Mouse (Mus musculus): ENCODE data around the gene Slc25a39.
"Not testable (repeated sequence)": the region's sequence is repeated elsewhere in the genome, so short reads cannot be mapped to it uniquely, and the experiment has no call there.

Gene Slc25a39

GRCm38 (mm10) chr11:102398007-102398825 lies 9.5 kb downstream of the Slc25a39 start:
- 0 out of 2 replicates have a peak, but pooled peaks have one; percentile 27 for ATAC-seq (ENCODE audit: insufficient number of reproducible peaks, low FRiP score, low TSS enrichment)

GRCm38 (mm10) chr11:102396671-102397141 lies 11.0 kb downstream of the Slc25a39 start:
- no peak for ATAC-seq (ENCODE audit: insufficient number of reproducible peaks, low FRiP score, low TSS enrichment)

- ATAC-seq (ENCODE audit: insufficient number of reproducible peaks, low FRiP score, low TSS enrichment), result no peak
These were observed 11.5 kb downstream of the Slc25a39 start for GRCm38 (mm10) chr11:102396263-102396662.

GRCm38 (mm10) chr11:102395250-102395649 lies 12.5 kb downstream of the Slc25a39 start:
- ATAC-seq (ENCODE audit: insufficient number of reproducible peaks, low FRiP score, low TSS enrichment), result no peak

- ATAC-seq (ENCODE audit: insufficient number of reproducible peaks, low FRiP score, low TSS enrichment), result no peak
These were observed 13.2 kb downstream of the Slc25a39 start for GRCm38 (mm10) chr11:102394421-102395124.

- ATAC-seq (ENCODE audit: insufficient number of reproducible peaks, low FRiP score, low TSS enrichment), result peak; percentile 11; the same call in 1 of the 2 replicates
These were observed 13.9 kb downstream of the Slc25a39 start for GRCm38 (mm10) chr11:102393719-102394420.

GRCm38 (mm10) chr11:102393238-102393634 lies 14.5 kb downstream of the Slc25a39 start, which contains the start of gene Rundc3a:
Gene Rundc3a (plus strand): TSS chr11:102393403.
- peak; percentile 72 for ATAC-seq (ENCODE audit: insufficient number of reproducible peaks, low FRiP score, low TSS enrichment)

GRCm38 (mm10) chr11:102392441-102393237 lies 15.1 kb downstream of the Slc25a39 start:
- ATAC-seq (ENCODE audit: insufficient number of reproducible peaks, low FRiP score, low TSS enrichment), result peak; percentile 20; the same call in 1 of the 2 replicates

- ATAC-seq (ENCODE audit: insufficient number of reproducible peaks, low FRiP score, low TSS enrichment), result not testable (repeated sequence)
These were observed 18.3 kb downstream of the Slc25a39 start for GRCm38 (mm10) chr11:102389436-102389835.

- ATAC-seq (ENCODE audit: insufficient number of reproducible peaks, low FRiP score, low TSS enrichment), result no peak
These were observed 21.6 kb downstream of the Slc25a39 start for GRCm38 (mm10) chr11:102386121-102386520.

GRCm38 (mm10) chr11:102385075-102385474 lies 22.7 kb downstream of the Slc25a39 start:
- no peak for ATAC-seq (ENCODE audit: insufficient number of reproducible peaks, low FRiP score, low TSS enrichment)

GRCm38 (mm10) chr11:102384418-102384817 lies 23.3 kb downstream of the Slc25a39 start:
- no peak for ATAC-seq (ENCODE audit: insufficient number of reproducible peaks, low FRiP score, low TSS enrichment)

- no peak; the same call in 1 of the 2 replicates for ATAC-seq (ENCODE audit: insufficient number of reproducible peaks, low FRiP score, low TSS enrichment)
These were observed 24.2 kb downstream of the Slc25a39 start for GRCm38 (mm10) chr11:102383365-102384136.

GRCm38 (mm10) chr11:102382794-102383193 lies 25.0 kb downstream of the Slc25a39 start:
- no peak for ATAC-seq (ENCODE audit: insufficient number of reproducible peaks, low FRiP score, low TSS enrichment)

- ATAC-seq (ENCODE audit: insufficient number of reproducible peaks, low FRiP score, low TSS enrichment), result no peak
These were observed 26.2 kb downstream of the Slc25a39 start for GRCm38 (mm10) chr11:102381341-102382100.

- no peak for ATAC-seq (ENCODE audit: insufficient number of reproducible peaks, low FRiP score, low TSS enrichment)
These were observed 27.7 kb downstream of the Slc25a39 start for GRCm38 (mm10) chr11:102380091-102380490.

- ATAC-seq (ENCODE audit: insufficient number of reproducible peaks, low FRiP score, low TSS enrichment), result no peak
These were observed 30.6 kb downstream of the Slc25a39 start for GRCm38 (mm10) chr11:102377186-102377585.

- no peak; the same call in 1 of the 2 replicates for ATAC-seq (ENCODE audit: insufficient number of reproducible peaks, low FRiP score, low TSS enrichment)
These were observed 31.4 kb downstream of the Slc25a39 start for GRCm38 (mm10) chr11:102376196-102376835.
